Mouse (Mus musculus): Measurements from ENCODE around the gene Nyap2. TPM values are rescaled to one million over a fixed set of nuclear protein-coding genes. Genes with fewer than 3 reads are reported as not detected.

Gene Nyap2
- polyA plus RNA-seq, 1 experiment from 2014 or later, result 23.4 TPM

DNA sequence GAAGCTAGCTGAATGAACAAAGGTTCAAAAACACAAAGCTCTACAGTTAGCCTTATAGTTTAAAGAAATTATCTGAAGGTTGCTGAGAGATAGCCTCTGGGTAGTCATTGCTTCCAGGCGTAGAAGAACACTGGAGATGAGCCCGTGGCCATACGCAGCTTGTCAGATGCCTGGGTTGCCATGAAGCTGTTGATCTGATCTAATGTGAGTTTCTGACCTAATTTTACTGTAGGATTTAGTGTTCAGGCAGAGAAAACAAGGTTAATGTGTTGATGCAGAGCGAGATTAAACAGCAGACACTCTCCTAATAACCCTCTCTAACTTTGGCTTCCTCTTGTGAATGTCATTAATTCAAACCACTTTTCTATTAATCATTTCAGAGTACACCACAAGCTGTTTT is 16.1 kb downstream of the Nyap2 start:
- H3K27me3 ChIP-seq (replicated peaks), result no peaks in the 10 kb centered on the region
- no peak overlapping the region for H3K27ac ChIP-seq (replicated peaks)
- no peaks in the 10 kb centered on the region for H3K9me3 ChIP-seq (replicated peaks)
- no peaks in the 10 kb centered on the region for H3K36me3 ChIP-seq
- ATAC-seq (ENCODE audit: low FRiP score), result no peak
- H3K4me1 ChIP-seq, result peaks cover 1% of the 10 kb centered on the region; the same call in 1 of the 2 replicates
- WGBS, result 85% methylated on average over 4 of the region's 4 CpGs
- no peak overlapping the region for H3K9ac ChIP-seq (replicated peaks)
- no peak overlapping the region for H3K4me3 ChIP-seq (replicated peaks)
- no peak overlapping the region for H3K4me2 ChIP-seq

GRCm38 (mm10) chr1:81098950-81099349 is 22.2 kb downstream of the Nyap2 start:
- no peak overlapping the region for H3K4me3 ChIP-seq (replicated peaks)
- H3K4me2 ChIP-seq, result no peak overlapping the region
- H3K36me3 ChIP-seq, result no peaks in the 10 kb centered on the region
- H3K4me1 ChIP-seq, result peaks cover 4% of the 10 kb centered on the region; the same call in 1 of the 2 replicates
- 23% methylated on average over 1 of the region's 1 CpGs for WGBS
- no peak for ATAC-seq (ENCODE audit: low FRiP score)
- H3K9me3 ChIP-seq (replicated peaks), result no peaks in the 10 kb centered on the region
- no peak overlapping the region for H3K27ac ChIP-seq (replicated peaks)
- no peak overlapping the region for H3K9ac ChIP-seq (replicated peaks)
- no peaks in the 10 kb centered on the region for H3K27me3 ChIP-seq (replicated peaks)

DNA sequence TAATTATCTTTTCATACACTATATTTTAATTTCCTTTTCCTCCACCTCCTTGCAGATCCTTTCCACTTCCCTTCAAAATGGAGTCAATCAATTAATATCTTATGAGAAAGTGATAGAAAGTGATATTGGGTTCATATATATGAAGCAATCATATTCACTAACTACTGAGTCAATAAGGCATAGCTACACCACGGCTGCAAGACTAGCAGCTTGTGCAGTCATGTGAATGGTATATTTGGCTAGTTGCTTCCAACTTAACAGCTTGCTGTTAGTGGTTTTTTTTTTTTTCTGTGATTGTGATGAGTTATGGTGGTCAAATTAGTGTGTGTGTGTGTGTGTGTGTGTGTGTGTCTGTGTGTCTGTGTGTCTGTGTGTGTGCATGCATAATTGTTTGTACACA is 25.0 kb downstream of the Nyap2 start:
- no peak overlapping the region for H3K4me3 ChIP-seq (replicated peaks)
- no peaks in the 10 kb centered on the region for H3K27me3 ChIP-seq (replicated peaks)
- ATAC-seq (ENCODE audit: low FRiP score), result no peak
- WGBS, result 55% methylated on average over 1 of the region's 1 CpGs
- no peaks in the 10 kb centered on the region for H3K36me3 ChIP-seq
- H3K9ac ChIP-seq (replicated peaks), result no peak overlapping the region
- H3K4me1 ChIP-seq, result peaks cover 4% of the 10 kb centered on the region; the same call in 1 of the 2 replicates
- H3K9me3 ChIP-seq (replicated peaks), result no peaks in the 10 kb centered on the region
- H3K4me2 ChIP-seq, result no peak overlapping the region
- no peak overlapping the region for H3K27ac ChIP-seq (replicated peaks)

GRCm38 (mm10) chr1:81119732-81120131 is 43.0 kb downstream of the Nyap2 start:
- Histone ChIP-seq H3K27me3 (replicated peaks) (no peaks in the 10 kb centered on the region), H3K9me3 (replicated peaks) (no peaks in the 10 kb centered on the region), H3K4me1 (no peaks in the 10 kb centered on the region), H3K36me3 (no peaks in the 10 kb centered on the region), H3K4me3 (replicated peaks) (no peak overlapping the region), H3K27ac (replicated peaks) (no peak overlapping the region), H3K4me2 (no peak overlapping the region), H3K9ac (replicated peaks) (no peak overlapping the region)
- ATAC-seq (ENCODE audit: low FRiP score), result no peak

DNA sequence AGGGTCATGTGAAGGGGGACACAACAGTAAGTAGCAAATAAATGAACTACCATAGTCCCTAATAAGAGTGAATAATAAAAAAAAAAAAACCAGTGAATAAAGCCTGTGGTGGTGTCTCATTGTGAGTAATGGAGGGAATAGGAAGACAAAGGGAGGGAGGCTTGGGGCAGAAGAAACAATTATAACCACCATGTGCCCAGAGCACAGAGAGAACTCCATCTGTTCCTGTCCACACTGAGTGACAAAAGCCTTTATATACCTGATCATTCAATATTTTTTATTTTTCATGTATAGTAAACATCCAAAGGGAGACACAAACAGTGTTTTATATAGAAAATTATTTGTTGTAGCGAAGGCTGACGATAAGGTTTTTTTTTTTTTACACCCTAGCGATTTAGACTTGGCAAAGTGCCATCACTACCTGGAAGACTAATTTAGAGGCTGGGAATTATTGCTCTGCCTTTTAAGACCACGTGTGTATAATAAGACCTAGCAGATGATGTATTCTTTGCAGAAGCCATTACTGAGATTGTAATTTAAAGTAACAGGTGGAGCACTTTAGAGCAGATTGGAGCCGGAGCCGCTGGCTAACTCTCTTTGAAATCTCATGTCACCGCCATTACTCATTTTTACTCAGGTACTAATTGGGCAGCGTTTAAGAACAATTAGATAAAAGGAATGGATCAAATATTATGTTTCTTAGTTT is 55.4 kb downstream of the Nyap2 start:
- Histone ChIP-seq H3K36me3 (no peaks in the 10 kb centered on the region), H3K4me3 (replicated peaks) (no peak overlapping the region), H3K27me3 (replicated peaks) (no peaks in the 10 kb centered on the region), H3K4me1 (no peaks in the 10 kb centered on the region; the same call in 1 of the 2 replicates), H3K27ac (replicated peaks) (no peak overlapping the region), H3K9ac (replicated peaks) (no peak overlapping the region), H3K9me3 (replicated peaks) (no peaks in the 10 kb centered on the region), H3K4me2 (no peak overlapping the region)
- ATAC-seq (ENCODE audit: low FRiP score), result peak; percentile 66; the same call in 1 of the 2 replicates
- whole genome bisulfite sequencing, result 47% methylated on average over 8 of the region's 8 CpGs

DNA sequence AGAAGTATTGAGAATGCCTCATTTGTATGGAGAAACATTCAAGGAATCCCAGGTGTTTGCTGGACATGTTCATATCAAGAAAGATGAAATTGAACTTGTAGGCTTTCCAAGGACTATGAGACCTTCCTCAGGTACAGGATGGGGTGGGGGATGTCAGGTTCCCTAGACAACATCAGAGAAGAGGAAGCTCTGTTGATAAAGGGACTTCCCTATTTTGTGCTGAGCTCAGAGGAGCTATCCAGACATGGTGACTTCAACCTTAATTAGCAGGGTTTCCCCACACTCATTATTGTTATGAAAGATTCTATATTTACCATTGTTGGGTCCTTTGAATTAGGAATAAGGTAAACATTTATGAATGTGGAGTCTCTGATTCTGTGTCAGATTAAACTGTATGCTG is 67.1 kb downstream of the Nyap2 start:
- no peaks in the 10 kb centered on the region for H3K27me3 ChIP-seq (replicated peaks)
- no peak overlapping the region for H3K27ac ChIP-seq (replicated peaks)
- H3K4me2 ChIP-seq, result no peak overlapping the region
- H3K36me3 ChIP-seq, result no peaks in the 10 kb centered on the region
- H3K4me1 ChIP-seq, result no peaks in the 10 kb centered on the region
- ATAC-seq (ENCODE audit: low FRiP score), result no peak
- no peaks in the 10 kb centered on the region for H3K9me3 ChIP-seq (replicated peaks)
- H3K9ac ChIP-seq (replicated peaks), result no peak overlapping the region
- H3K4me3 ChIP-seq (replicated peaks), result no peak overlapping the region

GRCm38 (mm10) chr1:81145576-81145975 is 68.8 kb downstream of the Nyap2 start:
- H3K36me3 ChIP-seq, result no peaks in the 10 kb centered on the region
- H3K4me2 ChIP-seq, result no peak overlapping the region

GRCm38 (mm10) chr1:81169245-81169644 is 92.5 kb downstream of the Nyap2 start:
- Histone ChIP-seq H3K27ac (replicated peaks) (no peak overlapping the region), H3K4me3 (replicated peaks) (no peak overlapping the region), H3K4me2 (no peak overlapping the region), H3K9me3 (replicated peaks) (no peaks in the 10 kb centered on the region), H3K36me3 (no peaks in the 10 kb centered on the region), H3K4me1 (0 out of 2 replicates have a peak, but pooled peaks cover 5% of the 10 kb centered on the region), H3K27me3 (replicated peaks) (no peaks in the 10 kb centered on the region), H3K9ac (replicated peaks) (no peak overlapping the region)
- WGBS, result 27% methylated on average over 3 of the region's 3 CpGs
- ATAC-seq (ENCODE audit: low FRiP score), result no peak

More at GRCm38 (mm10) chr1:81145576-81145975, 68.8 kb downstream of the Nyap2 start:
- Histone ChIP-seq H3K9me3 (replicated peaks) (no peaks in the 10 kb centered on the region), H3K27ac (replicated peaks) (no peak overlapping the region), H3K27me3 (replicated peaks) (no peaks in the 10 kb centered on the region), H3K9ac (replicated peaks) (no peak overlapping the region), H3K4me1 (no peaks in the 10 kb centered on the region), H3K4me3 (replicated peaks) (no peak overlapping the region)
- ATAC-seq (ENCODE audit: low FRiP score), result no peak

- Histone ChIP-seq H3K36me3 (no peaks in the 10 kb centered on the region), H3K27me3 (replicated peaks) (no peaks in the 10 kb centered on the region), H3K4me1 (0 out of 2 replicates have a peak, but pooled peaks cover 5% of the 10 kb centered on the region), H3K4me2 (no peak overlapping the region), H3K9me3 (replicated peaks) (no peaks in the 10 kb centered on the region), H3K27ac (replicated peaks) (no peak overlapping the region), H3K4me3 (replicated peaks) (no peak overlapping the region), H3K9ac (replicated peaks) (no peak overlapping the region)
- ATAC-seq (ENCODE audit: low FRiP score), result no peak
These were observed 96.0 kb downstream of the Nyap2 start for GRCm38 (mm10) chr1:81172703-81173102.

- 83% methylated on average over 1 of the region's 1 CpGs for WGBS
These were observed 96.6 kb downstream of the Nyap2 start for GRCm38 (mm10) chr1:81173303-81173702.

GRCm38 (mm10) chr1:81179725-81180124 is 103.0 kb downstream of the Nyap2 start:
- Histone ChIP-seq H3K27me3 (replicated peaks) (no peaks in the 10 kb centered on the region), H3K4me2 (no peak overlapping the region), H3K9me3 (replicated peaks) (no peaks in the 10 kb centered on the region), H3K27ac (replicated peaks) (no peak overlapping the region), H3K4me3 (replicated peaks) (no peak overlapping the region), H3K9ac (replicated peaks) (no peak overlapping the region), H3K36me3 (no peaks in the 10 kb centered on the region), H3K4me1 (0 out of 2 replicates have a peak, but pooled peaks cover 9% of the 10 kb centered on the region)
- ATAC-seq (ENCODE audit: low FRiP score), result no peak
- 91% methylated on average over 4 of the region's 4 CpGs for WGBS

More at GRCm38 (mm10) chr1:81173303-81173702, 96.6 kb downstream of the Nyap2 start:
- Histone ChIP-seq H3K4me1 (0 out of 2 replicates have a peak, but pooled peaks cover 7% of the 10 kb centered on the region), H3K27ac (replicated peaks) (no peak overlapping the region), H3K9me3 (replicated peaks) (no peaks in the 10 kb centered on the region), H3K36me3 (no peaks in the 10 kb centered on the region), H3K27me3 (replicated peaks) (no peaks in the 10 kb centered on the region), H3K4me2 (no peak overlapping the region), H3K4me3 (replicated peaks) (no peak overlapping the region), H3K9ac (replicated peaks) (no peak overlapping the region)
- ATAC-seq (ENCODE audit: low FRiP score), result no peak

- ATAC-seq (ENCODE audit: low FRiP score), result no peak
- no peak overlapping the region for H3K4me3 ChIP-seq (replicated peaks)
- 82% methylated on average over 3 of the region's 3 CpGs for WGBS
These were observed 103.9 kb downstream of the Nyap2 start for GRCm38 (mm10) chr1:81180686-81181085.

More at GRCm38 (mm10) chr1:81180686-81181085, 103.9 kb downstream of the Nyap2 start:
- H3K9ac ChIP-seq (replicated peaks), result no peak overlapping the region
- H3K36me3 ChIP-seq, result no peaks in the 10 kb centered on the region
- 0 out of 2 replicates have a peak, but pooled peaks cover 9% of the 10 kb centered on the region for H3K4me1 ChIP-seq
- no peaks in the 10 kb centered on the region for H3K27me3 ChIP-seq (replicated peaks)
- no peak overlapping the region for H3K27ac ChIP-seq (replicated peaks)
- no peak overlapping the region for H3K4me2 ChIP-seq
- no peaks in the 10 kb centered on the region for H3K9me3 ChIP-seq (replicated peaks)
